Mouse (Mus musculus) embryonic facial prominence, embryonic 15.5 days (tissue): ENCODE measurements at regions not wholly inside any gene's neighbourhood (a gene's known extent, or its start where the extent isn't known, plus 50 kb on each side); places are given as distances from the start of the nearest gene placed in this dataset.

Experiments used
- ATAC-seq: fragments of 200-750 bp; cut with Nextera tagmentation; 2 replicates; pipeline ENCODE4 v1.8.0; 2017; ENCODE audit warnings: low read depth, moderate TSS enrichment; ENCODE audit not compliant: insufficient number of reproducible peaks, low FRiP score, low TSS enrichment
- H3K27ac ChIP-seq: fragments of 300-500 bp; sonication (generic); replicated peaks from 2 replicates; pipeline ENCODE4 v1.5.1; 2015; ENCODE audit warnings: mild to moderate bottlenecking, inconsistent platforms
- H3K27me3 ChIP-seq: fragments of 300-500 bp; sonication (generic); 2 replicates; pipeline ENCODE4 v1.6.1; 2015; ENCODE audit warnings: inconsistent platforms
- H3K36me3 ChIP-seq: fragments of 300-500 bp; sonication (generic); 2 replicates; pipeline ENCODE4 v1.6.1; 2015; ENCODE audit warnings: mild to moderate bottlenecking, inconsistent platforms
- H3K4me1 ChIP-seq: fragments of 300-500 bp; sonication (generic); 2 replicates; pipeline ENCODE4 v1.6.1; 2015; ENCODE audit warnings: inconsistent platforms
- H3K4me2 ChIP-seq: fragments of 300-500 bp; sonication (generic); replicated peaks from 2 replicates; pipeline ENCODE4 v1.6.1; 2015; ENCODE audit warnings: mild to moderate bottlenecking, inconsistent platforms
- H3K4me3 ChIP-seq: fragments of 300-500 bp; sonication (generic); replicated peaks from 2 replicates; pipeline ENCODE4 v1.5.1; 2015; ENCODE audit warnings: mild to moderate bottlenecking, inconsistent platforms
- H3K9ac ChIP-seq: fragments of 300-500 bp; sonication (generic); 2 replicates; pipeline ENCODE4 v1.6.1; 2015; ENCODE audit warnings: inconsistent platforms
- H3K9me3 ChIP-seq: fragments of 300-500 bp; sonication (generic); replicated peaks from 2 replicates; pipeline ENCODE4 v1.6.1; 2016; ENCODE audit warnings: inconsistent platforms
- WGBS: fragments of 180-500 bp; shearing (Covaris S2); methylation state at CpG from one replicate; pipeline ENCODE4 v1.1.7; 2015; 5-methylcytosine and 5-hydroxymethylcytosine counted together

GRCm38 (mm10) chr4:31454898-31455297 lies 509.0 kb upstream of the Map3k7 start:
- ATAC-seq: no peak
- 43% methylated on average over 7 of the region's 7 CpGs for WGBS

GRCm38 (mm10) chr4:31455466-31455865 lies 508.4 kb upstream of the Map3k7 start:
- no peak overlapping the region for H3K27ac ChIP-seq
- no peaks in the 10 kb centered on the region for H3K27me3 ChIP-seq
- no peak overlapping the region for H3K4me2 ChIP-seq
- H3K4me3 ChIP-seq: no peak overlapping the region
- ATAC-seq: no peak
- 41% methylated on average over 4 of the region's 4 CpGs for WGBS
- H3K9me3 ChIP-seq: no peaks in the 10 kb centered on the region
- H3K4me1 ChIP-seq: no peaks in the 10 kb centered on the region
- no peak overlapping the region for H3K9ac ChIP-seq
- no peaks in the 10 kb centered on the region for H3K36me3 ChIP-seq

More at GRCm38 (mm10) chr4:31454898-31455297, 509.0 kb upstream of the Map3k7 start:
- H3K4me3 ChIP-seq: no peak overlapping the region
- no peak overlapping the region for H3K27ac ChIP-seq
- H3K36me3 ChIP-seq: no peaks in the 10 kb centered on the region
- H3K4me1 ChIP-seq: no peaks in the 10 kb centered on the region
- no peaks in the 10 kb centered on the region for H3K27me3 ChIP-seq
- H3K9ac ChIP-seq: no peak overlapping the region
- H3K9me3 ChIP-seq: no peaks in the 10 kb centered on the region
- no peak overlapping the region for H3K4me2 ChIP-seq

GRCm38 (mm10) chr4:31462456-31462855 lies 501.4 kb upstream of the Map3k7 start:
- Histone ChIP-seq H3K36me3 (no peaks in the 10 kb centered on the region), H3K9ac (no peak overlapping the region), H3K4me3 (no peak overlapping the region), H3K27ac (no peak overlapping the region), H3K27me3 (no peaks in the 10 kb centered on the region), H3K9me3 (no peaks in the 10 kb centered on the region), H3K4me2 (no peak overlapping the region), H3K4me1 (no peaks in the 10 kb centered on the region)
- WGBS: 66% methylated on average over 4 of the region's 4 CpGs
- no peak for ATAC-seq

GRCm38 (mm10) chr4:31463130-31463698 lies 500.7 kb upstream of the Map3k7 start:
- no peaks in the 10 kb centered on the region for H3K4me1 ChIP-seq
- no peaks in the 10 kb centered on the region for H3K27me3 ChIP-seq
- no peak overlapping the region for H3K9ac ChIP-seq
- H3K4me2 ChIP-seq: no peak overlapping the region
- ATAC-seq: no peak
- H3K4me3 ChIP-seq: no peak overlapping the region
- no peaks in the 10 kb centered on the region for H3K9me3 ChIP-seq
- 82% methylated on average over 5 of the region's 5 CpGs for WGBS
- H3K27ac ChIP-seq: no peak overlapping the region
- H3K36me3 ChIP-seq: no peaks in the 10 kb centered on the region

- H3K27ac ChIP-seq: no peak overlapping the region
- H3K4me2 ChIP-seq: no peak overlapping the region
- H3K36me3 ChIP-seq: no peaks in the 10 kb centered on the region
- no peak overlapping the region for H3K9ac ChIP-seq
- no peaks in the 10 kb centered on the region for H3K9me3 ChIP-seq
- ATAC-seq: no peak
- H3K4me3 ChIP-seq: no peak overlapping the region
- H3K27me3 ChIP-seq: no peaks in the 10 kb centered on the region
- H3K4me1 ChIP-seq: no peaks in the 10 kb centered on the region
- 86% methylated on average over 9 of the region's 9 CpGs for WGBS
Observed at GRCm38 (mm10) chr4:31468306-31468705, 495.6 kb upstream of the Map3k7 start.

GRCm38 (mm10) chr4:31469803-31470202 lies 494.1 kb upstream of the Map3k7 start:
- Histone ChIP-seq H3K27ac (no peak overlapping the region), H3K4me1 (no peaks in the 10 kb centered on the region), H3K4me2 (no peak overlapping the region), H3K27me3 (no peaks in the 10 kb centered on the region), H3K4me3 (no peak overlapping the region), H3K9ac (no peak overlapping the region), H3K9me3 (no peaks in the 10 kb centered on the region), H3K36me3 (no peaks in the 10 kb centered on the region)
- WGBS: 59% methylated on average over 4 of the region's 4 CpGs
- ATAC-seq: no peak

- 83% methylated on average over 3 of the region's 3 CpGs for WGBS
- H3K36me3 ChIP-seq: no peaks in the 10 kb centered on the region
Observed at GRCm38 (mm10) chr4:31492535-31492934, 471.4 kb upstream of the Map3k7 start.

GRCm38 (mm10) chr4:31493087-31493511 lies 470.8 kb upstream of the Map3k7 start:
- H3K4me1 ChIP-seq: no peaks in the 10 kb centered on the region
- no peak overlapping the region for H3K9ac ChIP-seq
- no peak for ATAC-seq
- no peak overlapping the region for H3K4me3 ChIP-seq
- no peak overlapping the region for H3K4me2 ChIP-seq
- no peaks in the 10 kb centered on the region for H3K9me3 ChIP-seq
- no peaks in the 10 kb centered on the region for H3K36me3 ChIP-seq
- H3K27ac ChIP-seq: no peak overlapping the region
- WGBS: 85% methylated on average over 3 of the region's 3 CpGs
- H3K27me3 ChIP-seq: no peaks in the 10 kb centered on the region

More at GRCm38 (mm10) chr4:31492535-31492934, 471.4 kb upstream of the Map3k7 start:
- no peak overlapping the region for H3K4me3 ChIP-seq
- no peaks in the 10 kb centered on the region for H3K9me3 ChIP-seq
- no peak overlapping the region for H3K27ac ChIP-seq
- no peak for ATAC-seq
- no peak overlapping the region for H3K4me2 ChIP-seq
- no peaks in the 10 kb centered on the region for H3K4me1 ChIP-seq
- H3K27me3 ChIP-seq: no peaks in the 10 kb centered on the region
- no peak overlapping the region for H3K9ac ChIP-seq

- Histone ChIP-seq H3K36me3 (no peaks in the 10 kb centered on the region), H3K4me3 (no peak overlapping the region), H3K27me3 (no peaks in the 10 kb centered on the region), H3K4me1 (no peaks in the 10 kb centered on the region), H3K27ac (no peak overlapping the region), H3K4me2 (no peak overlapping the region), H3K9me3 (no peaks in the 10 kb centered on the region), H3K9ac (no peak overlapping the region)
- no peak for ATAC-seq
- WGBS: 89% methylated on average over 2 of the region's 2 CpGs
Observed at GRCm38 (mm10) chr4:31499888-31500287, 464.0 kb upstream of the Map3k7 start.

GRCm38 (mm10) chr4:31500432-31500831 lies 463.5 kb upstream of the Map3k7 start:
- H3K4me3 ChIP-seq: no peak overlapping the region
- no peaks in the 10 kb centered on the region for H3K36me3 ChIP-seq
- H3K9me3 ChIP-seq: no peaks in the 10 kb centered on the region
- no peak overlapping the region for H3K27ac ChIP-seq
- H3K27me3 ChIP-seq: no peaks in the 10 kb centered on the region
- WGBS: 58% methylated on average over 4 of the region's 4 CpGs
- H3K9ac ChIP-seq: no peak overlapping the region
- H3K4me1 ChIP-seq: no peaks in the 10 kb centered on the region
- no peak for ATAC-seq
- no peak overlapping the region for H3K4me2 ChIP-seq

GRCm38 (mm10) chr4:31525638-31526207 lies 438.2 kb upstream of the Map3k7 start:
- Histone ChIP-seq H3K4me2 (no peak overlapping the region), H3K4me3 (no peak overlapping the region), H3K9ac (no peak overlapping the region), H3K4me1 (no peaks in the 10 kb centered on the region; the same call in 1 of the 2 replicates), H3K36me3 (no peaks in the 10 kb centered on the region), H3K27me3 (no peaks in the 10 kb centered on the region), H3K27ac (no peak overlapping the region), H3K9me3 (no peaks in the 10 kb centered on the region)
- ATAC-seq: no peak
- 35% methylated on average over 4 of the region's 4 CpGs for whole genome bisulfite sequencing

- H3K27ac ChIP-seq: no peak overlapping the region
- no peak overlapping the region for H3K4me3 ChIP-seq
- no peaks in the 10 kb centered on the region for H3K9me3 ChIP-seq
- H3K36me3 ChIP-seq: no peaks in the 10 kb centered on the region
- no peak overlapping the region for H3K4me2 ChIP-seq
- H3K27me3 ChIP-seq: no peaks in the 10 kb centered on the region
- H3K9ac ChIP-seq: no peak overlapping the region
- no peaks in the 10 kb centered on the region for H3K4me1 ChIP-seq
- no peak for ATAC-seq
- WGBS: 74% methylated on average over 1 of the region's 1 CpGs
Observed at GRCm38 (mm10) chr4:31536811-31537210, 427.1 kb upstream of the Map3k7 start.
